Mouse (Mus musculus) forebrain, embryonic 15.5 days (tissue): ENCODE results near the gene Mrpl45. TPM values are rescaled to one million over a fixed set of nuclear protein-coding genes. Genes with fewer than 3 reads are reported as not detected.
A peak's percentile ranks its signal among the peaks of the same experiment; 100 is the strongest.

Experiments used
- ATAC-seq: fragments of 200-750 bp; cut with Nextera tagmentation; replicated peaks from 2 replicates; pipeline ENCODE4 v1.8.0; 2017; ENCODE audit warnings: mild to moderate bottlenecking, moderate TSS enrichment, moderate library complexity
- H3K27ac ChIP-seq: fragments of 300-500 bp; sonication (generic); replicated peaks from 2 replicates; pipeline ENCODE4 v1.5.1; 2015; ENCODE audit warnings: mild to moderate bottlenecking, inconsistent platforms
- H3K27me3 ChIP-seq: fragments of 300-500 bp; sonication (generic); 2 replicates; pipeline ENCODE4 v1.6.1; 2015; ENCODE audit warnings: inconsistent platforms
- H3K36me3 ChIP-seq: fragments of 300-500 bp; sonication (generic); 2 replicates; pipeline ENCODE4 v1.6.1; 2015; ENCODE audit warnings: mild to moderate bottlenecking, inconsistent platforms
- H3K4me1 ChIP-seq: fragments of 300-500 bp; sonication (generic); 2 replicates; pipeline ENCODE4 v1.6.1; 2015; ENCODE audit warnings: inconsistent platforms
- H3K4me2 ChIP-seq: fragments of 300-500 bp; sonication (generic); replicated peaks from 2 replicates; pipeline ENCODE4 v1.6.1; 2015; ENCODE audit warnings: mild to moderate bottlenecking, inconsistent platforms
- H3K4me3 ChIP-seq: fragments of 300-500 bp; sonication (generic); 2 replicates; pipeline ENCODE4 v1.5.1; 2015; ENCODE audit warnings: mild to moderate bottlenecking, inconsistent platforms
- H3K9ac ChIP-seq: fragments of 300-500 bp; sonication (generic); replicated peaks from 2 replicates; pipeline ENCODE4 v1.6.1; 2015; ENCODE audit warnings: mild to moderate bottlenecking, inconsistent platforms
- H3K9me3 ChIP-seq: fragments of 300-500 bp; sonication (generic); 2 replicates; pipeline ENCODE4 v1.6.1; 2016; ENCODE audit warnings: inconsistent platforms
- WGBS: fragments of 180-500 bp; shearing (Covaris S2); methylation state at CpG from one replicate; pipeline ENCODE4 v1.1.7; 2015; ENCODE audit warnings: mixed read lengths; 5-methylcytosine and 5-hydroxymethylcytosine counted together
- polyA plus RNA-seq: library from polyadenylated mRNA; unstranded; fragments of >200 nt; fragmentation: Nextera tagmentation; extraction: Ambion mirVana; gene quantifications from 2 replicates; pipeline ENCODE4 v1.2.1, GENCODE M21; 2015

Gene Mrpl45
- polyA plus RNA-seq, 1 experiment from 2014 or later, result 40.6 TPM

DNA sequence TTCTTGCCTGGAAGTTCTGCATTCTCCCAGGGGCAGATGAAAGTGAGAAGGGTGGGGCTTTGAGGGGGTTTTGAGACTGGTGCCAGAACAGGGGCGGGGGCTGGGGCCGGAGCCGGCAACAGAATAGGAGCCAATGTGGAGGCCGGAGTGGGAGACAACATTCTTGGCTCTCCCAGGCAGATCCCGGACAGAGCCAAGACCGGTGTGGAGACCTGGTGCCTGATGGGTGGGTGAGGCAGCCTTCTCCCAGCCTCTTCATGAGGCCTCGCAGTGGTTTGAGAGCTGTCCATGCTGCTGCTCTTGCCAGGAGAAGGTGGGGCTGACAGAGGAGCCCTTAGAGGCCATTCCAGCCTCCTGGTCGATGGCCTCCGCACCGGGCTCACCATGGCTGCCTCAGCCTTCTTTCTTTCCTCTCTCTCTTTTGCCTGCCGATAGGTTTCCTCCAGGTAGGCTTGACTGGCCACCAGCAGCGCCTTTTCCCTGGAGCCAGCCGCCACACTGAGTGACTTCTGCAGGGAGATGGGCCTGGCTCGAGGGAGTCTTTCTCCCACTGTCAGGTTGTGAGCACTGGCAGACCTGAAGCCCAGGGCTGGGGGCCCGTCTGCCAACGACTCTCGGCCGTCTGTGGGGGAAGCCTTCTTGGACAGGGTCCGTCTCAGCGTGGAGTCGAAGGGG lies 22.9 kb downstream of the Mrpl45 start:
- peak overlapping the region; percentile 45; the same call in 1 of the 2 replicates for H3K27ac ChIP-seq
- no peaks in the 10 kb centered on the region for H3K27me3 ChIP-seq
- no peak; the same call in 1 of the 2 replicates for ATAC-seq
- H3K4me1 ChIP-seq, result peaks cover 10% of the 10 kb centered on the region
- H3K4me2 ChIP-seq, result peak overlapping the region; percentile 29
- no peaks in the 10 kb centered on the region for H3K9me3 ChIP-seq
- peak overlapping the region; percentile 5; the same call in 1 of the 2 replicates for H3K4me3 ChIP-seq
- H3K9ac ChIP-seq, result peak overlapping the region; percentile 25; the same call in 1 of the 2 replicates
- H3K36me3 ChIP-seq, result no peaks in the 10 kb centered on the region
- WGBS, result 42% methylated on average over 21 of the region's 21 CpGs

- H3K36me3 ChIP-seq, result no peaks in the 10 kb centered on the region
- H3K27me3 ChIP-seq, result no peaks in the 10 kb centered on the region
- H3K9me3 ChIP-seq, result no peaks in the 10 kb centered on the region
- peaks cover 14% of the 10 kb centered on the region for H3K4me1 ChIP-seq
- WGBS, result 26% methylated on average over 17 of the region's 17 CpGs
- peak overlapping the region; percentile 5; the same call in 1 of the 2 replicates for H3K4me3 ChIP-seq
- H3K27ac ChIP-seq, result peak overlapping the region; percentile 45; the same call in 1 of the 2 replicates
- ATAC-seq, result no peak
- peak overlapping the region; percentile 25; the same call in 1 of the 2 replicates for H3K9ac ChIP-seq
- peak overlapping the region; percentile 29 for H3K4me2 ChIP-seq
These were observed 23.4 kb downstream of the Mrpl45 start for GRCm38 (mm10) chr11:97338977-97339315.

DNA sequence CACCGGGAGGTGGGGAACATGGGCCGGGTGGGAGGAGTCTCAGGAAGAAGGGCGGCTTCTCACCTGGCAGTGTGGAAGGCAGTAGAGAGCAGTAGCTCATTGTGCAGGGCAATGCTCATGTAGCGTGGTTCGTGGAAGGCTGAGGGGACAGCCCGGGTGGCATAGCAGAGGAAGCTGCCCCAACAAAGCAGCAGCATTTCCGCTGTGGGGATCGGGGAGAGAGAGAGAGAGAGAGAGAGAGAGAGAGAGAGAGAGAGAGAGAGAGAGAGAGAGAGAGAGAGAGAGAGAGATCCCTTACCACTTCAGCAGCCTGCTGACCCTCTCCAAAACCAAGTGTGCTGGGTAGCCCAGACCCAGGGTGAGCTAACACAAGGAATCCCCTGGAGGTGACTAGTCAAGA lies 27.7 kb downstream of the Mrpl45 start:
- no peak for ATAC-seq
- 41% methylated on average over 8 of the region's 8 CpGs for WGBS

GRCm38 (mm10) chr11:97343619-97344018 lies 28.1 kb downstream of the Mrpl45 start:
- H3K4me1 ChIP-seq, result peaks cover 9% of the 10 kb centered on the region

More for the DNA sequence above, 27.7 kb downstream of the Mrpl45 start:
- Histone ChIP-seq H3K9me3 (no peaks in the 10 kb centered on the region), H3K4me2 (no peak overlapping the region), H3K4me3 (no peak overlapping the region), H3K27me3 (no peaks in the 10 kb centered on the region), H3K4me1 (peaks cover 14% of the 10 kb centered on the region), H3K9ac (no peak overlapping the region), H3K27ac (no peak overlapping the region), H3K36me3 (no peaks in the 10 kb centered on the region)

GRCm38 (mm10) chr11:97345446-97345845 lies 29.9 kb downstream of the Mrpl45 start:
- ATAC-seq, result no peak
- H3K9ac ChIP-seq, result no peak overlapping the region
- 88% methylated on average over 10 of the region's 10 CpGs for WGBS

More at GRCm38 (mm10) chr11:97343619-97344018, 28.1 kb downstream of the Mrpl45 start:
- 33% methylated on average over 17 of the region's 17 CpGs for WGBS
- Histone ChIP-seq H3K27ac (no peak overlapping the region), H3K4me2 (no peak overlapping the region), H3K27me3 (no peaks in the 10 kb centered on the region), H3K36me3 (no peaks in the 10 kb centered on the region), H3K9ac (no peak overlapping the region), H3K9me3 (no peaks in the 10 kb centered on the region), H3K4me3 (no peak overlapping the region)
- no peak for ATAC-seq

DNA sequence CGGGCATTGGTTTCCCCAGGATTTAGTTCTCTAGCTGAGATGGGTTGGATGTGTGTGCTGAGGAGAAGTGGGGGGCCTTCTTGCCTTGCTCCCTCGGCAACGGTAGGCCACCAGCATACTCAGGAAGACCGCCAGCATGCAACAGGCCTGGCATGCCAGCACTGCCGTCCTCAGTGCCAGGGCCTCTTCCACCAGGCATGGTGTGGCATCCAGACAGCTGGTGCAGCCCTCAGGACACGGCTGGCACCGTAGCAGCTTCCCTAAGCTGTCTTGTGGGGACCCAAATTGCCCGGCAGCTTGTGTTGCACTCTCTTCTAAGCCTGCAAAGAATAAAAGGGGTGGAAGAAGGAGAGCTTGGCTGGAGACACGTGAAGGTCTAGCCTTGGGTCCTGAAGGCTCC lies 30.9 kb downstream of the Mrpl45 start:
- no peaks in the 10 kb centered on the region for H3K9me3 ChIP-seq
- no peak overlapping the region for H3K4me2 ChIP-seq
- no peak for ATAC-seq
- no peak overlapping the region for H3K27ac ChIP-seq
- no peak overlapping the region for H3K9ac ChIP-seq
- no peaks in the 10 kb centered on the region for H3K27me3 ChIP-seq
- H3K4me1 ChIP-seq, result peaks cover 17% of the 10 kb centered on the region
- 78% methylated on average over 9 of the region's 9 CpGs for WGBS
- no peaks in the 10 kb centered on the region for H3K36me3 ChIP-seq
- no peak overlapping the region for H3K4me3 ChIP-seq

More at GRCm38 (mm10) chr11:97345446-97345845, 29.9 kb downstream of the Mrpl45 start:
- Histone ChIP-seq H3K9me3 (no peaks in the 10 kb centered on the region), H3K36me3 (no peaks in the 10 kb centered on the region), H3K27ac (no peak overlapping the region), H3K4me1 (peaks cover 15% of the 10 kb centered on the region), H3K27me3 (no peaks in the 10 kb centered on the region), H3K4me3 (no peak overlapping the region), H3K4me2 (no peak overlapping the region)

DNA sequence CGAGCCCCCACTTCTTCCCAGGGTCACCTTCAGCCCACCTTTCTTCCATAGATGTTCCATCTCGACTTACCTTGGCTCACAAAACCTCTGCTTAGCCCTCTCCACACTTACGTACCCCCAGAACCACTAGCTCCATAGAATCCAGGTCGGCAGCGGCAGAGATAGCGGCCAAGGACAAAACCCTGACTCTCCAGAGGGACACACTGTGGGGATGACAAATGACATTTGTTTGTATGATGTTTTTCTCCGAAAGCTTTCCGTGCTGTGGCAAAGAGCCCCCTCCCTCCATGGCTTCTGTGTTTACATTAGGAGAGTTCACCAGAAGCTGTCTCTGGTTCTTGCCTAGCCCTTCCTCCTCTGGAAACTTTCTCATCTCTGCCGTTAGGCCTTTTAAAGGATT lies 31.8 kb downstream of the Mrpl45 start:
- no peaks in the 10 kb centered on the region for H3K27me3 ChIP-seq
- H3K4me2 ChIP-seq, result no peak overlapping the region
- no peak overlapping the region for H3K9ac ChIP-seq
- no peaks in the 10 kb centered on the region for H3K36me3 ChIP-seq
- ATAC-seq, result no peak
- H3K4me3 ChIP-seq, result no peak overlapping the region
- no peaks in the 10 kb centered on the region for H3K9me3 ChIP-seq
- 90% methylated on average over 9 of the region's 9 CpGs for WGBS
- H3K27ac ChIP-seq, result no peak overlapping the region
- peaks cover 17% of the 10 kb centered on the region for H3K4me1 ChIP-seq

DNA sequence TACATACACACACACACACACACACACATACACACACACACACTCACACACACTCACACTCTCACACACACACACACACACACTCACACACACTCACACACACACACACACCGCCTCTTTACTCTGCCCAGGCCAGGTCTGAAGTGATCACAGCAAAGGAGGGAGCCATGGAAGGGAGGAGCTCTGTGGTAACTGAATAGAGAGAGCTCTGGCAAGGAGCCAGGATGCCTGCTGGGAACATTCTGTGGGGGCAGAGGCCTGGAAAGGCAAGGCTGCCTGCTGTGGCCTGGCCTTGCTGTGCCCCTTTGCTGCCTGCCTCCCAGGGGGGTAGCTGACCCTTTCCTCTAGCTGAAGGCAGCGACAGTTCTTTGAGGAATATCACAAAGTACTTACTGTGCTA lies 34.5 kb downstream of the Mrpl45 start:
- H3K9ac ChIP-seq, result no peak overlapping the region
- 0% methylated on average over 2 of the region's 2 CpGs for WGBS
- H3K36me3 ChIP-seq, result no peaks in the 10 kb centered on the region
- no peak overlapping the region for H3K4me3 ChIP-seq
- H3K27me3 ChIP-seq, result no peaks in the 10 kb centered on the region
- H3K4me1 ChIP-seq, result peaks cover 13% of the 10 kb centered on the region
- no peaks in the 10 kb centered on the region for H3K9me3 ChIP-seq
- H3K4me2 ChIP-seq, result no peak overlapping the region
- peak overlapping the region; percentile 47 for H3K27ac ChIP-seq
- ATAC-seq, result peak; percentile 80

GRCm38 (mm10) chr11:97352027-97352684 lies 36.6 kb downstream of the Mrpl45 start, which contains the start of gene Gpr179:
Gene Gpr179, minus strand, starts transcription at chr11:97352077.
- no peaks in the 10 kb centered on the region for H3K27me3 ChIP-seq
- H3K4me3 ChIP-seq, result no peak within 1 kb of the TSS
- H3K4me2 ChIP-seq, result no peak within 1 kb of the TSS
- no peak within 1 kb of the TSS for H3K27ac ChIP-seq
- no peaks in the 10 kb centered on the region for H3K36me3 ChIP-seq
- H3K4me1 ChIP-seq, result peaks cover 13% of the 10 kb centered on the region
- no peak for ATAC-seq
- 67% methylated on average over 3 of the region's 3 CpGs for WGBS
- H3K9me3 ChIP-seq, result no peaks in the 10 kb centered on the region
- no peak within 1 kb of the TSS for H3K9ac ChIP-seq

DNA sequence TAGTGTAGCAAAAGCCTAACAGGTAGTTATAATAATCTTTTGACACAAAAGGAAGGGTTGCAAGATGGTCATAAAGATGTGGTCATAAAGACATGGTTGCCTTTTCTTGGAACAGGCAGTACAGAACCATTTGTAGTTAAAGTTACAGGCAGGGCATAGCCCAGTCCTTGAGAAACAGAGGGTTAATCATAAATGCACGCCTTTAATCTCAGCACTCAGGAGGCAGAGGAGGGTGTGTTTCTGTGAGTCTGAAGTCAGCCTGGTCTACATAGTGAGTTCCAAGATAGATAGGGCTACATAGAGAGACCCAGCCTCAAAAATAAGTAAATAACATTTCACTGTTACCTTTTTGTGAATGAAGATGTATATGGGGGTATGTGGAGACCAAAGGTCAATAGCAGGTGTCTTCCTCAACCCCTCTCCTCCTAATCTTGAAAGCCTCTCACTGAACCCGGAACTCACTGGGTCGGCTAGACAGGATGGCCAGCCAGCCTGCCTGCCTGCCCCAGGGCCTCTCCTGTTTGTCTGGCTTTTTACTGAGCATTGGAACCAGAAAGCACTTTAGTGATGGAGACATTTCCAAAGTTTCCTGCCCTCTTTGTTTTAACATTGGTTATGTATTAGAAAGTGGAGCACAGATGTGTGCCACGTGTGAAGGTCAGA lies 37.5 kb downstream of the Mrpl45 start:
- peaks cover 13% of the 10 kb centered on the region for H3K4me1 ChIP-seq
- WGBS, result 79% methylated on average over 4 of the region's 4 CpGs
- no peaks in the 10 kb centered on the region for H3K36me3 ChIP-seq
- no peaks in the 10 kb centered on the region for H3K9me3 ChIP-seq
- no peak overlapping the region for H3K4me3 ChIP-seq
- no peak overlapping the region for H3K4me2 ChIP-seq
- no peak overlapping the region for H3K9ac ChIP-seq
- ATAC-seq, result no peak
- no peak overlapping the region for H3K27ac ChIP-seq
- H3K27me3 ChIP-seq, result no peaks in the 10 kb centered on the region

GRCm38 (mm10) chr11:97354646-97355045 lies 39.1 kb downstream of the Mrpl45 start:
- Histone ChIP-seq H3K27ac (no peak overlapping the region), H3K4me3 (no peak overlapping the region), H3K9ac (no peak overlapping the region), H3K4me2 (no peak overlapping the region), H3K27me3 (no peaks in the 10 kb centered on the region), H3K36me3 (no peaks in the 10 kb centered on the region), H3K4me1 (peaks cover 10% of the 10 kb centered on the region), H3K9me3 (no peaks in the 10 kb centered on the region)
- 82% methylated on average over 2 of the region's 2 CpGs for WGBS
- ATAC-seq, result no peak

DNA sequence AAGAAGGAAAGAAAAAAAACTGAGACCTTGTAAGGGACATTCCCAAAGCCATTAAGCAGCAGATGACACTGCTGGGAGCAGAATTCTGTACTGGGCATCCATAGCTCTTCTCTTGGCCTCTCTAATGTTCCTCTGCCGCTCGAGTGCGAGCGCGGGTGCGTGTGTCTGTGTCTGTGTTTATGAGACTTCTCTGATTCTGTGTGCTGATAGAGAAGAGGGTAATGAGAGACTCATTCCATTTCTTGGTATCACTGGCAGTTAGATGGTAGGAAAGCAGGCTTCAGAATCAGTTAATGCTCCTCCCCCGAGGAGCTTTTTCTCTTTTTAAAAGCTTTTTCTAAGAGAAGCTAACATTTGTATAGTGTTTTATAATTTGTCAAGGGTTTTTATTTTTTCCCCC lies 39.7 kb downstream of the Mrpl45 start:
- Histone ChIP-seq H3K4me1 (peaks cover 4% of the 10 kb centered on the region), H3K27me3 (no peaks in the 10 kb centered on the region), H3K36me3 (no peaks in the 10 kb centered on the region), H3K4me2 (no peak overlapping the region), H3K4me3 (no peak overlapping the region), H3K9me3 (no peaks in the 10 kb centered on the region), H3K27ac (no peak overlapping the region), H3K9ac (no peak overlapping the region)
- no peak for ATAC-seq
- 92% methylated on average over 7 of the region's 7 CpGs for WGBS
